Mouse (Mus musculus) ES-E14 (cell line): ENCODE data around the gene Junb. TPM values are rescaled to one million over a fixed set of nuclear protein-coding genes. Genes with fewer than 3 reads are reported as not detected.
A peak's percentile ranks its signal among the peaks of the same experiment; 100 is the strongest.

Experiments
- DNase-seq: peaks from one replicate; pipeline ENCODE4 v3.0.0-alpha.2; 2013; ENCODE audit warnings: low read depth, low spot score
- H3K27ac ChIP-seq: 2 replicates; pipeline ENCODE4 v1.5.1; 2012; ENCODE audit warnings: low read depth, mild to moderate bottlenecking, low read length, moderate library complexity, mixed read lengths; ENCODE audit not compliant: poor library complexity, insufficient read depth, severe bottlenecking
- H3K36me3 ChIP-seq: 2 replicates; pipeline ENCODE4 v1.6.1; 2012; ENCODE audit warnings: mild to moderate bottlenecking, low read length, moderate library complexity, mixed read lengths; ENCODE audit not compliant: control insufficient read depth, poor library complexity, insufficient read depth, severe bottlenecking
- H3K4me1 ChIP-seq, 2 experiments: fragments of 150-350 bp in 1 of 2; sonication (generic) in 1 of 2; 2 replicates each; pipeline ENCODE4 v1.6.1; 2012; ENCODE audit warnings: low read length in 2 of 2, mild to moderate bottlenecking in 1 of 2, mixed read lengths in 1 of 2; ENCODE audit not compliant: control insufficient read depth in 2 of 2, insufficient read depth in 2 of 2, poor library complexity in 1 of 2
- H3K4me3 ChIP-seq, 2 experiments: fragments of 150-350 bp in 1 of 2; sonication (generic) in 1 of 2; 2 replicates each; pipeline ENCODE4 v1.5.1; 2012; ENCODE audit warnings: low read length in 2 of 2, low read depth in 1 of 2, mild to moderate bottlenecking in 1 of 2, mixed read lengths in 1 of 2; ENCODE audit not compliant: insufficient read depth in 1 of 2, poor library complexity in 1 of 2, severe bottlenecking in 1 of 2
- H3K9ac ChIP-seq: 2 replicates; pipeline ENCODE4 v1.6.1; 2012; ENCODE audit warnings: low read depth, mild to moderate bottlenecking, low read length, mixed read lengths; ENCODE audit not compliant: poor library complexity, insufficient read depth, severe bottlenecking
- H3K9me3 ChIP-seq: fragments of 150-350 bp; sonication (generic); 2 replicates; pipeline ENCODE4 v1.6.1; 2012; ENCODE audit warnings: low read depth, mild to moderate bottlenecking, low read length; ENCODE audit not compliant: control insufficient read depth, insufficient read depth
- CHD2 ChIP-seq: IDR thresholded peaks from 2 replicates; pipeline ENCODE4 v1.6.1; 2014; ENCODE audit warnings: mild to moderate bottlenecking, low read depth, low read length, inconsistent platforms
- HCFC1 ChIP-seq: IDR thresholded peaks from 2 replicates; pipeline ENCODE4 v1.6.1; 2012; ENCODE audit warnings: low read length, inconsistent platforms, borderline replicate concordance; ENCODE audit not compliant: insufficient read depth
- MAFK ChIP-seq: IDR thresholded peaks from 2 replicates; pipeline ENCODE4 v1.6.1; 2014; ENCODE audit warnings: mild to moderate bottlenecking, low read depth, low read length, inconsistent platforms; ENCODE audit not compliant: insufficient read depth
- ZC3H11A ChIP-seq: IDR thresholded peaks from 2 replicates; pipeline ENCODE4 v1.6.1; 2012; ENCODE audit warnings: low read depth, mild to moderate bottlenecking, inconsistent platforms, low read length, borderline replicate concordance
- ZNF384 ChIP-seq: IDR thresholded peaks from 2 replicates; pipeline ENCODE4 v1.6.1; 2012; ENCODE audit warnings: low read depth, low read length, inconsistent platforms
- in situ Hi-C, 2 experiments: fragments of 600-800 bp; cut with MboI; formaldehyde crosslinking; loops; one replicate each; pipeline ENCODE4 v1.15.1; 2025; ENCODE audit warnings: low sequenced_read_pairs in 2 of 2, inconsistent platforms in 1 of 2; ENCODE audit not compliant: unreplicated experiment in 2 of 2
- total RNA-seq: library from RNA; depleted of rRNA; stranded (reverse); fragments of 300-350 nt; gene quantifications from 2 replicates; pipeline ENCODE4 v1.2.3, GENCODE M21; 2012

The Junb gene
- total RNA-seq, 1 experiment, result 57.6 TPM

DNA sequence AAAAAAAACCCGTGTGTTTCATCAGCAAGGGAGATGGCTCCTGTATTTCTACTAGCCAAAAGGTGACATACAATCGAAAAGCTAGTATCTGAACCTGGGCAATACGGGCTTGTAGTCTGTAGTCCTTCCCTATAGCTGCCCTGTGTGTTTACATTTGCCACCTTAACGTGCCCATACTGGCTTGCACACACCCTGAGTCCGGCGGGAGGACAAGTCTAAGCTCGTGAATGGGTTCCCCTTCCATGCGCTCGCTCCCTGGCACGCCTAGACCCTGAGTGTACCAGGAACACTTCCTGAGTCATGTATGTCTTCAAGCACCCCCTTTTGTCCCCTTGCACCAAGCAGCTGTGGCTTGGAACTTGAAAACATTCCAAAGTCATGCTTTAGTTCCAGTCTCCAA, 38.2 kb upstream of the Junb start:
- H3K9ac ChIP-seq, result no peak overlapping the region
- peaks cover 2 to 11% of the 10 kb centered on the region in 2 experiments; a peak in 2 of 4 replicates for H3K4me1 ChIP-seq
- H3K9me3 ChIP-seq, result no peaks in the 10 kb centered on the region
- in situ Hi-C loops, result no loop called here
- peaks cover 31% of the 10 kb centered on the region for H3K36me3 ChIP-seq
- DNase-seq, result no peak
- TF ChIP-seq HCFC1, result no peak
- H3K4me3 ChIP-seq, result no peak overlapping the region
- H3K27ac ChIP-seq, result no peak overlapping the region

DNA sequence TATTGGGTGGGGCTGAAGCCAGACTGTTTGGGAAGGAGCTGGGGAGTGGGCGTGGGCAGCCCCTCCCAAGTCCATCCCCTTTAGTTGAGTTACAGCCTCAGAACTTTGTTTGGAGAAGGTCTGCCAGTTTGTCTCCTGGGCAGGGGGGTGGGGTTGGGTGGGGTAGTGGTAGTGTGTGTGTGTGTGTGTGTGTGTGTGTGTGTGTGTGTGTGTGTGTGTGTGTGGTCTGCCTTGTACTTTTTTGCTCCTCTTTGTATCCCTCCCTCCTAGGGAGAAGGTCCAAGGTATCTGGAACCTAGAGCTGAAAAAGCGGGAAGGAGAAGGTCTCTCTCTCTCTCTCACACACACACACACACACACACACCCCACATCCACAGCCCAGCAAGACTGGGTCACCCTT, 35.9 kb upstream of the Junb start, which contains the start of gene Best2:
TSS of gene Best2 (minus strand) at position 101 of the 400 bp plus-strand sequence.
- TF ChIP-seq ZNF384 (no peak), HCFC1 (no peak), ZC3H11A (no peak), MAFK (no peak), CHD2 (no peak)
- Histone ChIP-seq H3K4me1 (peaks cover 2 to 10% of the 10 kb centered on the region in 2 experiments; a peak in 2 of 4 replicates), H3K36me3 (peaks cover 19% of the 10 kb centered on the region), H3K27ac (no peak within 1 kb of the TSS), H3K9ac (no peak within 1 kb of the TSS; the same call in 1 of the 2 replicates), H3K4me3 (peak within 1 kb of the TSS; percentile 53 to 63; a peak in 3 of 4 replicates), H3K9me3 (no peaks in the 10 kb centered on the region)
- in situ Hi-C loops, result no loop called here
- no peak for DNase-seq

DNA sequence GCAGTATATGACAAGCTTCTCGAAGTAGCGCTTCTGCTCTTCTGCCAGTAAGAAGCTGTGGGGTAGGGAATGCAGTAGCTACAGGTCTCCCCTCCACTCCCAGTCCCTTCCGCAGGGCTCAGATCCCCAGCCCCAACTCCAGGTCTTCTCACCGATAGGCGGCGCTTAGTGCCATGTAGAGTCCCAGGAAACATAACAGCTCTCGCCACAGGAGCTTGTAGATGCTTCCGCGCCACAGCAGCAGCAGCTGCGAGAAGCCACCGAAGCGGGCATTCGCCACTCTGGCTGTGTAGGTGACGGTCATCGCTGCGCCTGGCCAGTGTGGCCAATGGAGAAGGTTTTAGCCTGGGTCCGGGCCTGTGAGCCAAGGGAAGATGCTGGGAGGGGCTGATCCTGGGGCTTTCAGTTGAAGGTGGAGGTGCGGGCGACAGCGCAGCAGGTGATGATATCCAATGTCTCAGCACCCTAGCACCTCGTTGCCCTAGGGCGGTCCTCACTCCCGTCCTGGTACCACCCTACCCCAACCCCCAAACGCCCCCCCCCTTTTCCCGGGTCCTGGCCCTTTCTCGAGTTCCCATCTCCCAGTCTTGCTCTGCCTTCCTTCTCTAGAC, 34.8 kb upstream of the Junb start:
- peaks cover 8% of the 10 kb centered on the region for H3K36me3 ChIP-seq
- H3K9ac ChIP-seq, result no peak overlapping the region; the same call in 1 of the 2 replicates
- TF ChIP-seq ZNF384 (no peak), HCFC1 (no peak), MAFK (no peak), ZC3H11A (no peak), CHD2 (no peak)
- peaks cover 2 to 15% of the 10 kb centered on the region in 2 experiments; a peak in 2 of 4 replicates for H3K4me1 ChIP-seq
- H3K4me3 ChIP-seq, result peak overlapping the region; percentile 53 to 63; a peak in 3 of 4 replicates
- no peak overlapping the region for H3K27ac ChIP-seq
- H3K9me3 ChIP-seq, result no peaks in the 10 kb centered on the region
- in situ Hi-C loops, result no loop called here
- peak; percentile 79 for DNase-seq

DNA sequence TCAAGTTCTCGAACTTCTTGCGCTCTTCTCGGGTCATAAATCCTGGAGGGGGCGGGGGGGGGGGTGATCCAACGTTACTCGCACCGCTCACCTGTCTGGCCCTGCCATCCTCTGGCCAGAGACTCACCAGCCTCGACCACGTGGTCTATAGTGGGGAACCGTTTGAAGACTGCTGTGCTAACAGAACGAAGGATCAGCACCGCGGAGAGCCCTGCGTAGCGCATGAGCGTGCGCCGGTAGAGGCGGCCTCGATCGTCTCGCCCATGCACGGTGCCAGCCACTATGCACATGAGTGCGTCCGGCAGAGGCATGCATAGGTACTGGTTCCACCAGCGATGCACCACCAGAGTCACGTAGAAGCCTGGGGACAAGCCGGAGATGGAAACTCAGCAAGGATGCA, 32.7 kb upstream of the Junb start:
- H3K36me3 ChIP-seq, result no peaks in the 10 kb centered on the region
- in situ Hi-C loops, result no loop called here

More for the DNA sequence above, 32.7 kb upstream of the Junb start:
- Histone ChIP-seq H3K4me3 (no peak overlapping the region), H3K9ac (no peak overlapping the region), H3K27ac (no peak overlapping the region), H3K9me3 (no peaks in the 10 kb centered on the region), H3K4me1 (peaks cover 0 to 17% of the 10 kb centered on the region in 2 experiments; a peak in 2 of 4 replicates)
- DNase-seq, result no peak
- no peak for TF ChIP-seq HCFC1
- no peak for TF ChIP-seq ZC3H11A
- no peak for TF ChIP-seq CHD2
- no peak for TF ChIP-seq ZNF384
- TF ChIP-seq MAFK, result no peak
